Mouse (Mus musculus): ENCODE measurements around the gene Sdhc.

Sdhc gene

DNA sequence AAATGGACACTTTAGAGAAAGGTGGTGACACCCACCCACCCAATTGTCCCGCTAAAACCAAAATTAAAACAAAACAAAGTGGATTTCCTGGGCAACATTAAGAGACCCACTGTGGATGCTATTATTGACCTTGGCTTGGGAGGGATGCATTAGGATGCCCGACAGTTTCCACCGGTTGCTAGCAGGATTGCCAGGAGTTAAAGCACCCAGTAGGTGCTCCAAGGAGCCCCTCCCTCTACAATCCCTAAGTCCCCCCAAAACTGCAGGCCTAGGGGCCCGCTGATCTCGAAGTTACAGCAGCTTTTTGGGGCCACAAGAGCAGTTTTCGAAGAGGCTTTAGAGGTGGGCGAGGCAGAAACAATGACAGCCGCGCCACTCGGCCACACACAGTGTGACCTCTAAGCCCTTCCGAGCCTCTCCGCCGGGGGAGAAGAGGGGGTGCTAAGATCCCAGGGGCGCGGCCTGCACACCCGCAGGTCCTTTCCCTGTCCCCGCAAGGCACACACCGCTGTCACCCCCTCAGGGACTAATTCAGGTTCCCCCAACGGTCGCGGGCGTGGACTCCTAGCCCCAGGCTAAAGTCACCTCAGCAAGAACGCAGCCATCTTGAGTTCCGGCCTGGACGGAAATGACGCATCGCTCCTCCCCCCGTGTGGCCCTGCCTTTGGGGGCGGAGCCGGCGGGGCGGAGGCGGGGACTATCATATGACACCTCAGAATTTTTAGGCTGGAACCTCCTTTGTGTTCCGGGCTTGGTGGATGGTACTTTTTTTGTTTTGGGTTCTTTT lies at the start of gene Sdhc, which contains the start of gene Mpz:
Sdhc (minus strand) TSS at position 630 of the 787 bp plus-strand sequence.
Mpz (plus strand) TSS at position 738 of the 787 bp plus-strand sequence.
- DNase-seq (ENCODE audit: low spot score in 2 of 2): peak; percentile 86 to 97

DNA sequence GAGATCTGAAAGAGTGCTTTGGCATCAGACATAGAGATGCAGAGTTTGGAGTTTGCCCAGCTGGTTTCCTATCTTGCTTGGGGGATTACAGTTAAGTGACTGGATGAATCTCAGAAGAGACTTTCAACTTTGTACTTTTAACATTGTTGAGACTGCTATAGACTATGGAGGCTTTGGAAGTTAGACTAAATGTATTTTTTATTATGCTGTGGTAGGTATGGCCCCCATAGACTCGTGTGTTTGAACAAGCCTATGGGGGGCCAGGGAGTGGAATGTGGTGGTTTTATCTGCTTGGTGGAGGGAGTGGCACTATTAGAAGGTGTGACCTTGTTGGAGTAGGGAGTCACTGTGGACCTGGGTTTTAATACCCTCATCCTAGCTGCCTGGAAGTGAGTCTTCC lies 49.1 kb upstream of the Sdhc start:
- DNase-seq (ENCODE audit: low spot score in 2 of 2): no peak

GRCm38 (mm10) chr1:171195887-171196397 lies 45.5 kb upstream of the Sdhc start, which contains the start of gene Pcp4l1:
Gene Pcp4l1 (minus strand): TSS chr1:171196268.
- DNase-seq (ENCODE audit: low spot score in 2 of 2): peak; percentile 55 to 63

- no peak for DNase-seq (ENCODE audit: low spot score in 2 of 2)
These were observed 44.8 kb upstream of the Sdhc start for GRCm38 (mm10) chr1:171195046-171195822.

DNA sequence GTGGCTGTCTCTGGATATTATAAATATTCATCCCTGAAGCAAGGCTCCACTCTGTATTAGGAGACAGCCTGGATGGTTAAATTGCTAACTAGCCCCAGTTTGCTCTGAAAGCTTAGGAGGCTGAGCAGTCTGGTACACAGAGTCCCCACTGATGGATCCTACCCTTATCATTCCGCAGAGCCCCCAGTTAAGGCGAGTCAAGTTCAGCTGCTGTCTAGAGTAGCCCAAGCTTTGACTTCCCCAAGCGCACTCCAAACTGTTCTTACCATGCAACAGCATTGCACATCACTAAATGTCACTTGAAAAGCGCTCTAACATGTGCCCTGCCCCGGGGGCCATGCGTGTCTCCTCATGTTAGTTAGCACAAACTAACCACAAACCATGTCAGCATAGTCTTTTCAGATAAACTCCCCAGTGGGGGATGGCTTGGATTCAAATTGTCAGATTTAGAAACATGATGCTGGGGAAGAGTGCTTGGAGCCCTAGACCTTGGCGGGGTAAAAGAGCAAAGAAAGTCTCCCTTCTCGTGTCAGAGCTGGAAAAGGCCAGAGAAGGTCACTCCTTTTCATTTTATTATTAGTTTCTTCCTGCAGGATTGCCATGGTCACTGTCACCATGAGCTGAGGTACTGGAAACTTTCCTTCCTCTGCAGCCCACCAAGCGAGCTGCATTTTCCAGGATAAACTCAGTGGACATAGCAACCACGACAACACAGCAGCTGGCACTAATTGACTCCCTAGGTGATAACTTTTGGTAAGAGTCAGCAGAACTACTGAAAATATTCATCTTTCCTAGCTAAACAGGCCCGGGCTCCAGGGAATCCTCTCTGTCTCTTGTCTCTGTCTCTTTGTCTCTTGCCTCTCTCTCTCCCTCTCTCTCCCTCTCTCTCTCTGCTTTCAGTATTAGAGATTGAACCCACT lies 43.8 kb upstream of the Sdhc start:
- no peak for DNase-seq (ENCODE audit: low spot score in 2 of 2)

DNA sequence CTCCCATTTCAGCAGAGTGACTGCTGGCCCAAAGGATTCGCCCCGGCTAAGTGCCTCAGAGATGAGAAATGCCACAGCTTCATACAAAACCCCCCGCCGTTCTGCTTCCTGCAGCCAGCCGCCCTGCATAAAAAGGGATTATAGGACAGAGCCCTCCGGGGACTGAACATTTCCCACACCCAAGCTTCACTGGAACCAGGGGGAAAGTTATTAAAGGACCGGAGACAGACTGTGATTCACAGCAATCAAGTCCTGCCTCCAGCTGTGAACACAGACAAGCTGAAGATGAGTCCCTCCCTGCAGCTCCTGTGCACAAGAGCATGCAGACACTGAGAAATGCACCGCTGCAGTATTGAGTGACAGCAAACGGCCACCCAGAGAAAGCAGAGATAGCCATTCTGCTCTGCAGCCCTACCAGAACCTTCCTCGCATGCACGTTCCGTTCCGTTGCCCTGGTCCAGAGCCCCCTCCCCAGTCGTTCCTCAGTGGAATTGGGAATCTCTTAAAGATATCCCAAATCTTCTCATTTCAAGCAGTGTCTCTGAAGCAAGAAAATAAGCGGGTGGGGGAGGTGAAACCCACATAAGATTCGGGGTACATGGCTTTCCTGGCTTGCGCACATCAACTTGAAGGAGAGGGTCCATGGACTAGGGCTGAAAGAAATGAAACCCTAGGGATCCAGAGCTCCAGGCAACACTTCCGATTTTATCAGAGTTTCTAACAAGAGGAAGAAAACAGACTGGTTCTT lies 42.9 kb upstream of the Sdhc start:
- no peak for DNase-seq (ENCODE audit: low spot score in 2 of 2)

- no peak for DNase-seq (ENCODE audit: low spot score in 2 of 2)
These were observed 41.9 kb upstream of the Sdhc start for GRCm38 (mm10) chr1:171192283-171192682.

DNA sequence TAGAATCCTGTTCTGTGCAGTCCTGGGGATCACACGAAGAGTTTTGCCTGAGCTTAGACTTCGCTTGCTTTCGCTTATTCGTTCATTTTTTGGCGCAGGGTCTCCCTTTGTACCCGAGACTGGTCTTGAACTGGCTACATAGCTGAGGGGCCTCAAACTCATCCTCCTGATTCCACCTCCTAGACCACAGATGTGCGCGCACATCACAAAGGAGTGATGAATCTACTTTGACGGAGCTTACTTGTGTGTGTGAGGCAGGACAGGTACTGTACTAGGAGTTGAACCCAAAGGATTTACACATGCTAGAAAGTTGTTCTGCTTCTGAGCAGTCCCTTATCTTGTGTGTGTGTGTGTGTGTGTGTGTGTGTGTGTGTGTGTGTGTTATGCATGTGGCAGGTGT lies 40.4 kb upstream of the Sdhc start:
- no peak for DNase-seq (ENCODE audit: low spot score in 2 of 2)

- DNase-seq (ENCODE audit: low spot score in 2 of 2): peak in 1 of 2 experiments; percentile 52
These were observed 39.2 kb upstream of the Sdhc start for GRCm38 (mm10) chr1:171189476-171190114.

GRCm38 (mm10) chr1:171189046-171189445 lies 38.6 kb upstream of the Sdhc start:
- no peak for DNase-seq (ENCODE audit: low spot score in 2 of 2)

DNA sequence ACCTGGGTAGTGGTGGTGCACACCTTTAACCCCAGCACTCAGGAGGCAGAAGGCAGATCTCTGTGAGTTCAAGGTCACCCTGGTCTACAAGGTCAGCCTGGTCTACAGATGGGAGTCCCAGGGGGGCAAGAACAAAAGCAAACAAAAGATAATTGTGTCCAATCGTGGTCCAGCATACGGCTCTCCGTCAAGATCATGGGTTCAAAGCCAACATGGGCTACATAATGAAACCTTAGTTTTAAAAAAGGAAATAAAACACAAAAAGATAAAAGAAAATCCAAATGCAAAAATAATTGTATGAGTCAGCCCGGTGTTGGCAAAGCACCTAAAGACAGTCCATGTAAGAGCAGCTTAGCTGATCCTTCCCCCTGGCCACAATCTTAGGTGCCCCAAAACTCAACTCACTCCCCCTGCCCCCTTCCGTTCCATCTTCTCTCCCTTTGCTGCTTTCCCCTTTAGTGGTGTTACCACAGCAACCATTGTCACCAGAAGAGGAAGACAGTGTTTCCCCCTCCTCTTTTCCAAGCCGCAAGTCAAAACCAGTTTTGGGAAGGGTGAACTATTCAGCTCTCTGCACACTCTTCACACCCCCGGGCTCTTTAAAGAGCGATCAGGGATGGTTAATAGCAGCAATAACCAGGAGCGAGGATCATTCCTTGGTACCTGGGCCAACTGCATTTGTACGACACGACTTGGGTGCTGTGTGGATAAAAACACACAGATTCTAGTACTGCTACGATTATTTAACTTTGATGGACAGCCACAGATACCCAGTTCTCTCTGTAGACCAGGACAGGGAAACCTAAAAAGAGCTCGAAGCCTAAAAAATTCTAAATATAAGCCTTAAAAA lies 37.7 kb upstream of the Sdhc start:
- no peak for DNase-seq (ENCODE audit: low spot score in 2 of 2)

- no peak for DNase-seq (ENCODE audit: low spot score in 2 of 2)
These were observed 35.3 kb upstream of the Sdhc start for GRCm38 (mm10) chr1:171185655-171186054.

GRCm38 (mm10) chr1:171184314-171184713 lies 33.9 kb upstream of the Sdhc start:
- DNase-seq (ENCODE audit: low spot score in 2 of 2): no peak

DNA sequence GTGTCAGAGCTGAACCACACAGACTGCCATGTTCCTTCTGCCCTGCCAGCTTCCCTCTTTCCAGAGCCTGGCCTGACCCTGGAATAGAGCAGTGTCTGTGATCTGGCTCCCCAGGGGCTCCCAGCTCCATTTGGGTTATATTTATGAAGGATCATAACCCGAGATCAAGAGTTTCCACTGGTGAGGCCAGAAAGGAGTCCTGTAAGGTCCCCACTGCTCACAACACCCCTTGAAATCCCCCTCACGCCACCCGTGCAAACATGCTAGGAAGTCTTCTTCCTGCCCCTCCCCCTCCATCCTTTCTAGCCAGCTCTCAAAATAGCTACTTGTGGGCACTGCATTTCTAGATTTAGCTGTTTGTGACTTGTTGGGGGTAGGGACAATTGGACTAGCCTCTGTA lies 33.2 kb upstream of the Sdhc start:
- no peak for DNase-seq (ENCODE audit: low spot score in 2 of 2)

DNA sequence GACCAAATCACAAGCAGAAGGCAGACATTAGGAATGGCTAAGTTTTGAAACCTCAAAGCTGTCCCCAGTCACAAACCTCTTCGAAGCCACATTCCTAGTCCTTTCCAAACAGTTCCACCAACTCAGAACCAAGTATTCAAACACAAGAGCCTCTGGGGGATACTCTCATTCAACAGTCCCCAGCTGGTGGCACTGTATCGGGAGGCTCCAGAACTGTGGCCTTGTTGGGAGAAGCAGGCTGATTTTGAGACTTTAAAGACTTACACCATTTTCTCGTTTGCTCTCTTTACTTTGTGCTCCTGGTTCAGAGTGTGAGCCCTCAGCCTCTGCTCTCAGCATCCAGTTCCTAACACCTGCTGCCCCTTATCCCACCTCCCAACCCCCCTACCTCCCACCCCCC lies 32.6 kb upstream of the Sdhc start:
- no peak for DNase-seq (ENCODE audit: low spot score in 2 of 2)

GRCm38 (mm10) chr1:171179487-171180171 lies 29.2 kb upstream of the Sdhc start:
- DNase-seq (ENCODE audit: low spot score in 2 of 2): no peak

- DNase-seq (ENCODE audit: low spot score in 2 of 2): peak in 1 of 2 experiments; percentile 55
These were observed 22.4 kb upstream of the Sdhc start for GRCm38 (mm10) chr1:171172779-171173178.

- DNase-seq (ENCODE audit: low spot score in 2 of 2): no peak
These were observed 20.7 kb upstream of the Sdhc start for GRCm38 (mm10) chr1:171171138-171171537.

GRCm38 (mm10) chr1:171169913-171170312 lies 19.5 kb upstream of the Sdhc start:
- no peak for DNase-seq (ENCODE audit: low spot score in 2 of 2)
